Mouse (Mus musculus) gastrocnemius, postnatal 25 days (tissue): Measurements from ENCODE around the gene Arhgap11a. TPM values are rescaled to one million over a fixed set of nuclear protein-coding genes. Genes with fewer than 3 reads are reported as not detected.

Experiments used
- DNase-seq: peaks from one replicate; pipeline ENCODE4 v3.0.0; 2022
- long read RNA-seq, 2 experiments: library from polyadenylated mRNA; stranded (forward); transcript quantifications; one replicate each; pipeline ENCODE4 v2.0.0; 2021
- total RNA-seq, 2 experiments: library from RNA; stranded (reverse); gene quantifications; 1 replicate in 1 of 2; 2 replicates in 1 of 2; pipeline ENCODE4 v1.2.3; 2021

Arhgap11a gene
- total RNA-seq, result 1 to 10 TPM; 1.4 to 1.6 TPM
- long read RNA-seq, experiment 1, result 0 reads
- long read RNA-seq, experiment 2, result 0 reads

- peak; percentile 76 for DNase-seq
Observed at GRCm38 (mm10) chr2:113848245-113849121, at the start of gene Arhgap11a. Arhgap11a (minus strand) TSS chr2:113848661.

- DNase-seq, result no peak
Observed at GRCm38 (mm10) chr2:113893385-113894122, 45.1 kb upstream of the Arhgap11a start.

GRCm38 (mm10) chr2:113887166-113887565 lies 38.7 kb upstream of the Arhgap11a start:
- no peak for DNase-seq

- DNase-seq, result no peak
Observed at GRCm38 (mm10) chr2:113886061-113886460, 37.6 kb upstream of the Arhgap11a start.

GRCm38 (mm10) chr2:113870115-113870514 lies 21.7 kb upstream of the Arhgap11a start:
- no peak for DNase-seq

- DNase-seq, result no peak
Observed at GRCm38 (mm10) chr2:113868404-113868803, 19.9 kb upstream of the Arhgap11a start.

GRCm38 (mm10) chr2:113866155-113866554 lies 17.7 kb upstream of the Arhgap11a start:
- DNase-seq, result no peak

- no peak for DNase-seq
Observed at GRCm38 (mm10) chr2:113849141-113849540, 680 bp upstream of the Arhgap11a start.

GRCm38 (mm10) chr2:113847678-113848244 lies 700 bp downstream of the Arhgap11a start:
- no peak for DNase-seq

- DNase-seq, result no peak
Observed at GRCm38 (mm10) chr2:113845081-113845480, 3.4 kb downstream of the Arhgap11a start.

GRCm38 (mm10) chr2:113841656-113842437 lies 6.6 kb downstream of the Arhgap11a start:
- no peak for DNase-seq

- DNase-seq, result no peak
Observed at GRCm38 (mm10) chr2:113839488-113839887, 9.0 kb downstream of the Arhgap11a start.

- DNase-seq, result no peak
Observed at GRCm38 (mm10) chr2:113835219-113835618, 13.2 kb downstream of the Arhgap11a start.

GRCm38 (mm10) chr2:113828943-113829882 lies 19.2 kb downstream of the Arhgap11a start, which contains the start of gene Scg5:
Scg5 (minus strand) TSS chr2:113829121.
- DNase-seq, result peak; percentile 14

- DNase-seq, result no peak
Observed at GRCm38 (mm10) chr2:113828086-113828942, 20.1 kb downstream of the Arhgap11a start.

GRCm38 (mm10) chr2:113823909-113824308 lies 24.6 kb downstream of the Arhgap11a start:
- DNase-seq, result no peak

GRCm38 (mm10) chr2:113822367-113822766 lies 26.1 kb downstream of the Arhgap11a start:
- no peak for DNase-seq

- DNase-seq, result no peak
Observed at GRCm38 (mm10) chr2:113821176-113821734, 27.2 kb downstream of the Arhgap11a start.

- DNase-seq, result no peak
Observed at GRCm38 (mm10) chr2:113820117-113820516, 28.3 kb downstream of the Arhgap11a start.
